Mouse (Mus musculus) intestine, embryonic 14.5 days (tissue): ENCODE measurements around the gene Dync1li1. TPM values are rescaled to one million over a fixed set of nuclear protein-coding genes. Genes with fewer than 3 reads are reported as not detected.

Source experiments
- ATAC-seq: fragments of 200-750 bp; cut with Nextera tagmentation; replicated peaks from 2 replicates; pipeline ENCODE4 v1.8.0; 2017; ENCODE audit warnings: low read depth, moderate number of reproducible peaks, moderate TSS enrichment, moderate library complexity; ENCODE audit not compliant: low FRiP score, low TSS enrichment
- DNase-seq: peaks from one replicate; pipeline ENCODE4 v3.0.0-alpha.2; 2018; ENCODE audit warnings: low spot score
- H3K27ac ChIP-seq: fragments of 300-500 bp; sonication (generic); 2 replicates; pipeline ENCODE4 v1.5.1; 2014; ENCODE audit warnings: low read depth, mild to moderate bottlenecking, control low read depth
- H3K27me3 ChIP-seq: fragments of 300-500 bp; sonication (generic); replicated peaks from 2 replicates; pipeline ENCODE4 v1.6.1; 2014; ENCODE audit warnings: low read length, control low read depth; ENCODE audit not compliant: control insufficient read depth, insufficient read depth
- H3K36me3 ChIP-seq: fragments of 300-500 bp; sonication (generic); 2 replicates; pipeline ENCODE4 v1.6.1; 2014; ENCODE audit warnings: low read length, control low read depth; ENCODE audit not compliant: control insufficient read depth, insufficient read depth
- H3K4me1 ChIP-seq: fragments of 300-500 bp; sonication (generic); replicated peaks from 2 replicates; pipeline ENCODE4 v1.6.1; 2014; ENCODE audit warnings: low read length, control low read depth, mixed read lengths; ENCODE audit not compliant: control insufficient read depth, insufficient read depth
- H3K4me2 ChIP-seq: fragments of 300-500 bp; sonication (generic); 2 replicates; pipeline ENCODE4 v1.6.1; 2014; ENCODE audit warnings: low read length
- H3K4me3 ChIP-seq: fragments of 300-500 bp; sonication (generic); 2 replicates; pipeline ENCODE4 v1.5.1; 2014; ENCODE audit warnings: low read depth, low read length, control low read depth, mixed read lengths
- H3K9ac ChIP-seq: fragments of 300-500 bp; sonication (generic); 2 replicates; pipeline ENCODE4 v1.6.1; 2014; ENCODE audit warnings: mild to moderate bottlenecking, low read length
- H3K9me3 ChIP-seq: fragments of 300-500 bp; sonication (generic); 2 replicates; pipeline ENCODE4 v1.6.1; 2016; ENCODE audit warnings: low read length, control low read depth; ENCODE audit not compliant: control insufficient read depth
- WGBS: fragments of 180-500 bp; shearing (Covaris S2); extraction: QIAGEN DNeasy Blood & Tissue Kit; methylation state at CpG from one replicate; pipeline ENCODE4 v1.1.7; 2014; 5-methylcytosine and 5-hydroxymethylcytosine counted together
- polyA plus RNA-seq: library from polyadenylated mRNA; unstranded; fragments of >200 nt; fragmentation: Nextera tagmentation; extraction: Ambion mirVana; gene quantifications from 2 replicates; pipeline ENCODE4 v1.2.1, GENCODE M21; 2014

Gene Dync1li1
- polyA plus RNA-seq, 1 experiment from 2014 or later: 41.5 TPM

GRCm38 (mm10) chr9:114699882-114700665 lies 11.5 kb downstream of the Dync1li1 start:
- H3K9ac ChIP-seq: no peak overlapping the region
- H3K4me1 ChIP-seq: no peaks in the 10 kb centered on the region
- no peak overlapping the region for H3K4me3 ChIP-seq
- no peaks in the 10 kb centered on the region for H3K9me3 ChIP-seq
- 92% methylated on average over 14 of the region's 16 CpGs for WGBS
- no peak overlapping the region for H3K27ac ChIP-seq
- no peak overlapping the region for H3K4me2 ChIP-seq
- H3K36me3 ChIP-seq: peaks cover 14% of the 10 kb centered on the region
- ATAC-seq (no peak), DNase-seq (no peak)
- H3K27me3 ChIP-seq: no peaks in the 10 kb centered on the region

GRCm38 (mm10) chr9:114701031-114701430 lies 12.4 kb downstream of the Dync1li1 start:
- Histone ChIP-seq H3K27ac (no peak overlapping the region), H3K4me2 (no peak overlapping the region), H3K9ac (no peak overlapping the region), H3K27me3 (no peaks in the 10 kb centered on the region), H3K36me3 (peaks cover 19% of the 10 kb centered on the region), H3K9me3 (no peaks in the 10 kb centered on the region), H3K4me1 (no peaks in the 10 kb centered on the region), H3K4me3 (no peak overlapping the region)
- no peak for ATAC-seq
- DNase-seq: no peak
- WGBS: 82% methylated on average over 2 of the region's 2 CpGs

- Histone ChIP-seq H3K9me3 (no peaks in the 10 kb centered on the region), H3K36me3 (peaks cover 26% of the 10 kb centered on the region), H3K4me3 (no peak overlapping the region), H3K9ac (no peak overlapping the region), H3K27ac (no peak overlapping the region), H3K27me3 (no peaks in the 10 kb centered on the region), H3K4me2 (no peak overlapping the region), H3K4me1 (no peaks in the 10 kb centered on the region)
- DNase-seq: no peak
- no peak for ATAC-seq
- WGBS: 77% methylated on average over 4 of the region's 4 CpGs
Observed at GRCm38 (mm10) chr9:114701921-114702320, 13.3 kb downstream of the Dync1li1 start.

- DNase-seq: no peak
- H3K36me3 ChIP-seq: peaks cover 67% of the 10 kb centered on the region
- H3K9ac ChIP-seq: no peak overlapping the region
Observed at GRCm38 (mm10) chr9:114707805-114708204, 19.2 kb downstream of the Dync1li1 start.

GRCm38 (mm10) chr9:114710345-114710744 lies 21.8 kb downstream of the Dync1li1 start:
- Histone ChIP-seq H3K4me1 (no peaks in the 10 kb centered on the region), H3K36me3 (peaks cover 89% of the 10 kb centered on the region), H3K9me3 (no peaks in the 10 kb centered on the region), H3K27ac (no peak overlapping the region), H3K9ac (no peak overlapping the region), H3K4me2 (no peak overlapping the region), H3K27me3 (no peaks in the 10 kb centered on the region), H3K4me3 (no peak overlapping the region)
- no peak for DNase-seq
- no peak for ATAC-seq
- 80% methylated on average over 7 of the region's 7 CpGs for WGBS

More at GRCm38 (mm10) chr9:114707805-114708204, 19.2 kb downstream of the Dync1li1 start:
- 94% methylated on average over 4 of the region's 4 CpGs for WGBS
- no peak for ATAC-seq
- Histone ChIP-seq H3K4me3 (no peak overlapping the region), H3K27ac (no peak overlapping the region), H3K4me1 (no peaks in the 10 kb centered on the region), H3K4me2 (no peak overlapping the region), H3K9me3 (no peaks in the 10 kb centered on the region), H3K27me3 (no peaks in the 10 kb centered on the region)

GRCm38 (mm10) chr9:114713481-114713880 lies 24.9 kb downstream of the Dync1li1 start:
- H3K4me3 ChIP-seq: no peak overlapping the region
- peaks cover 90% of the 10 kb centered on the region for H3K36me3 ChIP-seq
- ATAC-seq: no peak
- no peaks in the 10 kb centered on the region for H3K9me3 ChIP-seq
- no peak overlapping the region for H3K4me2 ChIP-seq
- no peak for DNase-seq
- H3K4me1 ChIP-seq: no peaks in the 10 kb centered on the region
- 90% methylated on average over 7 of the region's 7 CpGs for WGBS
- H3K9ac ChIP-seq: no peak overlapping the region
- H3K27me3 ChIP-seq: no peaks in the 10 kb centered on the region
- H3K27ac ChIP-seq: no peak overlapping the region

GRCm38 (mm10) chr9:114716677-114717331 lies 28.2 kb downstream of the Dync1li1 start:
- ATAC-seq (no peak), DNase-seq (no peak)
- 74% methylated on average over 18 of the region's 18 CpGs for WGBS
- Histone ChIP-seq H3K4me2 (no peak overlapping the region), H3K27me3 (no peaks in the 10 kb centered on the region), H3K36me3 (peaks cover 91% of the 10 kb centered on the region), H3K4me1 (no peaks in the 10 kb centered on the region), H3K4me3 (no peak overlapping the region), H3K9ac (no peak overlapping the region), H3K27ac (no peak overlapping the region), H3K9me3 (no peaks in the 10 kb centered on the region)

- 4% methylated on average over 3 of the region's 3 CpGs for WGBS
- Histone ChIP-seq H3K4me1 (peaks cover 6% of the 10 kb centered on the region), H3K27ac (no peak overlapping the region), H3K9me3 (no peaks in the 10 kb centered on the region), H3K4me3 (no peak overlapping the region), H3K9ac (no peak overlapping the region), H3K27me3 (no peaks in the 10 kb centered on the region), H3K4me2 (no peak overlapping the region), H3K36me3 (peaks cover 23% of the 10 kb centered on the region)
- ATAC-seq: no peak
- DNase-seq: peak; percentile 67
Observed at GRCm38 (mm10) chr9:114727315-114727714, 38.7 kb downstream of the Dync1li1 start.
